Mouse (Mus musculus) cerebellum, postnatal 10 days (tissue): Measurements from ENCODE around the gene Ugt1a5.
"Not testable (repeated sequence)": the region's sequence is repeated elsewhere in the genome, so short reads cannot be mapped to it uniquely, and the experiment has no call there.

Source experiments
- DNase-seq, 2 experiments: peaks; one replicate each; pipeline ENCODE4 v3.0.0; 2021; ENCODE audit warnings: mixed read lengths in 2 of 2

Gene Ugt1a5

GRCm38 (mm10) chr1:88165711-88166110, at the start of gene Ugt1a5:
Ugt1a5 (plus strand) TSS chr1:88166012.
- no peak for DNase-seq

- not testable (repeated sequence) for DNase-seq
Observed at GRCm38 (mm10) chr1:88120550-88120949, 45.3 kb upstream of the Ugt1a5 start.

GRCm38 (mm10) chr1:88121521-88121920, 44.3 kb upstream of the Ugt1a5 start:
- peak; percentile 32 to 39 for DNase-seq

- DNase-seq, result not testable (repeated sequence)
Observed at GRCm38 (mm10) chr1:88125827-88126360, 39.9 kb upstream of the Ugt1a5 start.

- DNase-seq, result not testable (repeated sequence)
Observed at GRCm38 (mm10) chr1:88129091-88129490, 36.7 kb upstream of the Ugt1a5 start.

GRCm38 (mm10) chr1:88130223-88130622, 35.6 kb upstream of the Ugt1a5 start:
- DNase-seq, result not testable (repeated sequence)

- no peak for DNase-seq
Observed at GRCm38 (mm10) chr1:88133908-88134456, 31.8 kb upstream of the Ugt1a5 start.

- not testable (repeated sequence) for DNase-seq
Observed at GRCm38 (mm10) chr1:88134457-88135011, 31.3 kb upstream of the Ugt1a5 start, which contains the start of gene Ugt1a6a. Ugt1a6a (plus strand) TSS chr1:88134809.

- not testable (repeated sequence) for DNase-seq
Observed at GRCm38 (mm10) chr1:88135229-88135904, 30.4 kb upstream of the Ugt1a5 start.

- DNase-seq, result no peak
Observed at GRCm38 (mm10) chr1:88136646-88137045, 29.2 kb upstream of the Ugt1a5 start.

- no peak for DNase-seq
Observed at GRCm38 (mm10) chr1:88137264-88137663, 28.5 kb upstream of the Ugt1a5 start.

- no peak for DNase-seq
Observed at GRCm38 (mm10) chr1:88138145-88138544, 27.7 kb upstream of the Ugt1a5 start.

- DNase-seq, result not testable (repeated sequence)
Observed at GRCm38 (mm10) chr1:88140492-88140891, 25.3 kb upstream of the Ugt1a5 start.

GRCm38 (mm10) chr1:88143966-88144675, 21.7 kb upstream of the Ugt1a5 start:
- DNase-seq, result peak; percentile 72 to 77

- peak; percentile 41 to 44 for DNase-seq
Observed at GRCm38 (mm10) chr1:88145278-88145677, 20.5 kb upstream of the Ugt1a5 start.

GRCm38 (mm10) chr1:88150133-88150532, 15.7 kb upstream of the Ugt1a5 start:
- peak; percentile 42 to 53 for DNase-seq

GRCm38 (mm10) chr1:88158430-88158829, 7.4 kb upstream of the Ugt1a5 start:
- no peak for DNase-seq

GRCm38 (mm10) chr1:88172190-88172589, 6.4 kb downstream of the Ugt1a5 start:
- not testable (repeated sequence) for DNase-seq

- DNase-seq, result no peak
Observed at GRCm38 (mm10) chr1:88179657-88180056, 13.8 kb downstream of the Ugt1a5 start.

GRCm38 (mm10) chr1:88186325-88186935, 20.6 kb downstream of the Ugt1a5 start:
- DNase-seq, result no peak

- no peak for DNase-seq
Observed at GRCm38 (mm10) chr1:88192136-88192535, 26.3 kb downstream of the Ugt1a5 start.

GRCm38 (mm10) chr1:88195687-88196086, 29.9 kb downstream of the Ugt1a5 start:
- DNase-seq, result no peak

- no peak for DNase-seq
Observed at GRCm38 (mm10) chr1:88197443-88197842, 31.6 kb downstream of the Ugt1a5 start.
